Mouse (Mus musculus) liver, embryonic 13.5 days (tissue): ENCODE measurements around the gene Pwp2. TPM values are rescaled to one million over a fixed set of nuclear protein-coding genes. Genes with fewer than 3 reads are reported as not detected.

ENCODE experiments used
- ATAC-seq: fragments of 200-750 bp; cut with Nextera tagmentation; 2 replicates; pipeline ENCODE4 v1.8.0; 2017; ENCODE audit warnings: low read depth, mild to moderate bottlenecking, moderate number of reproducible peaks, moderate library complexity
- DNase-seq: peaks from one replicate; pipeline ENCODE4 v3.0.0; 2022
- H3K27ac ChIP-seq: fragments of 300-500 bp; sonication (generic); 2 replicates; pipeline ENCODE4 v1.5.1; 2015; ENCODE audit warnings: moderate library complexity, mild to moderate bottlenecking, inconsistent platforms
- H3K27me3 ChIP-seq: fragments of 300-500 bp; sonication (generic); 2 replicates; pipeline ENCODE4 v1.6.1; 2015; ENCODE audit warnings: mild to moderate bottlenecking, inconsistent platforms
- H3K36me3 ChIP-seq: fragments of 300-500 bp; sonication (generic); 2 replicates; pipeline ENCODE4 v1.6.1; 2015; ENCODE audit warnings: mild to moderate bottlenecking, inconsistent platforms
- H3K4me1 ChIP-seq: fragments of 300-500 bp; sonication (generic); replicated peaks from 2 replicates; pipeline ENCODE4 v1.6.1; 2015; ENCODE audit warnings: inconsistent platforms
- H3K4me2 ChIP-seq: fragments of 300-500 bp; sonication (generic); 2 replicates; pipeline ENCODE4 v1.6.1; 2015; ENCODE audit warnings: inconsistent platforms, mild to moderate bottlenecking, moderate library complexity
- H3K4me3 ChIP-seq: fragments of 300-500 bp; sonication (generic); replicated peaks from 2 replicates; pipeline ENCODE4 v1.5.1; 2015; ENCODE audit warnings: mild to moderate bottlenecking, inconsistent platforms
- H3K9ac ChIP-seq: fragments of 300-500 bp; sonication (generic); 2 replicates; pipeline ENCODE4 v1.6.1; 2015; ENCODE audit warnings: mild to moderate bottlenecking, inconsistent platforms
- H3K9me3 ChIP-seq: fragments of 300-500 bp; sonication (generic); replicated peaks from 2 replicates; pipeline ENCODE4 v1.6.1; 2016; ENCODE audit warnings: inconsistent platforms
- WGBS: fragments of 180-500 bp; shearing (Covaris S2); methylation state at CpG from one replicate; pipeline ENCODE4 v1.1.7; 2015; ENCODE audit not compliant: insufficient replicate concordance; 5-methylcytosine and 5-hydroxymethylcytosine counted together
- polyA plus RNA-seq: library from polyadenylated mRNA; unstranded; fragments of >200 nt; fragmentation: Nextera tagmentation; extraction: Ambion mirVana; gene quantifications from 2 replicates; pipeline ENCODE4 v1.2.1, GENCODE M21; 2015

Pwp2 gene
- polyA plus RNA-seq, 1 experiment from 2014 or later, result 16.6 TPM

- Histone ChIP-seq H3K27ac (no peak overlapping the region), H3K4me1 (peaks cover 34% of the 10 kb centered on the region), H3K27me3 (no peaks in the 10 kb centered on the region), H3K4me2 (no peak overlapping the region), H3K4me3 (no peak overlapping the region), H3K36me3 (no peaks in the 10 kb centered on the region), H3K9ac (no peak overlapping the region), H3K9me3 (no peaks in the 10 kb centered on the region)
- DNase-seq (no peak), ATAC-seq (no peak)
- WGBS, result 56% methylated on average over 11 of the region's 11 CpGs
Measured at GRCm38 (mm10) chr10:78139572-78140250, 45.2 kb downstream of the Pwp2 start.

- H3K36me3 ChIP-seq, result no peaks in the 10 kb centered on the region
- WGBS, result 45% methylated on average over 14 of the region's 14 CpGs
- ATAC-seq (no peak), DNase-seq (no peak)
- H3K4me3 ChIP-seq, result no peak overlapping the region
- peaks cover 38% of the 10 kb centered on the region for H3K4me1 ChIP-seq
- H3K4me2 ChIP-seq, result no peak overlapping the region
- H3K9ac ChIP-seq, result no peak overlapping the region
- no peaks in the 10 kb centered on the region for H3K27me3 ChIP-seq
- H3K9me3 ChIP-seq, result no peaks in the 10 kb centered on the region
- peak overlapping the region; percentile 6; the same call in 1 of the 2 replicates for H3K27ac ChIP-seq
Measured at GRCm38 (mm10) chr10:78138812-78139523, 46.0 kb downstream of the Pwp2 start.

GRCm38 (mm10) chr10:78137191-78137590, 47.8 kb downstream of the Pwp2 start:
- Histone ChIP-seq H3K36me3 (no peaks in the 10 kb centered on the region), H3K4me3 (no peak overlapping the region), H3K27ac (no peak overlapping the region), H3K9me3 (no peaks in the 10 kb centered on the region), H3K9ac (no peak overlapping the region), H3K4me2 (no peak overlapping the region), H3K27me3 (no peaks in the 10 kb centered on the region), H3K4me1 (peaks cover 40% of the 10 kb centered on the region)
- DNase-seq, result no peak
- no peak for ATAC-seq
- WGBS, result 46% methylated on average over 3 of the region's 3 CpGs

GRCm38 (mm10) chr10:78135947-78136346, 49.0 kb downstream of the Pwp2 start:
- H3K36me3 ChIP-seq, result no peaks in the 10 kb centered on the region
- no peak for DNase-seq
- H3K27ac ChIP-seq, result peak overlapping the region; percentile 61
- no peak overlapping the region for H3K4me3 ChIP-seq
- H3K9ac ChIP-seq, result no peak overlapping the region
- H3K4me1 ChIP-seq, result peaks cover 40% of the 10 kb centered on the region
- no peak overlapping the region for H3K4me2 ChIP-seq
- H3K27me3 ChIP-seq, result no peaks in the 10 kb centered on the region
- 54% methylated on average over 5 of the region's 5 CpGs for WGBS
- H3K9me3 ChIP-seq, result no peaks in the 10 kb centered on the region
- peak; percentile 22; the same call in 1 of the 2 replicates for ATAC-seq

- Histone ChIP-seq H3K36me3 (no peaks in the 10 kb centered on the region), H3K4me2 (peak overlapping the region; percentile 12; the same call in 1 of the 2 replicates), H3K4me3 (no peak overlapping the region), H3K27me3 (no peaks in the 10 kb centered on the region), H3K9me3 (no peaks in the 10 kb centered on the region), H3K9ac (no peak overlapping the region), H3K27ac (peak overlapping the region; percentile 69), H3K4me1 (peaks cover 33% of the 10 kb centered on the region)
- WGBS, result 16% methylated on average over 14 of the region's 14 CpGs
- ATAC-seq (peak; percentile 59), DNase-seq (no peak)
Measured at GRCm38 (mm10) chr10:78134975-78135798, 49.8 kb downstream of the Pwp2 start.

GRCm38 (mm10) chr10:78134400-78134799, 50.5 kb downstream of the Pwp2 start:
- Histone ChIP-seq H3K4me1 (peaks cover 33% of the 10 kb centered on the region), H3K4me3 (no peak overlapping the region), H3K27me3 (no peaks in the 10 kb centered on the region), H3K36me3 (no peaks in the 10 kb centered on the region), H3K9ac (no peak overlapping the region), H3K27ac (peak overlapping the region; percentile 69), H3K4me2 (0 out of 2 replicates have a peak overlapping the region, but pooled peaks have one; percentile 12), H3K9me3 (no peaks in the 10 kb centered on the region)
- 16% methylated on average over 4 of the region's 4 CpGs for WGBS
- DNase-seq, result no peak
- no peak for ATAC-seq

- H3K4me3 ChIP-seq, result no peak overlapping the region
- WGBS, result 51% methylated on average over 4 of the region's 4 CpGs
Measured at GRCm38 (mm10) chr10:78129998-78130397, 55.0 kb downstream of the Pwp2 start.

GRCm38 (mm10) chr10:78129423-78129822, 55.5 kb downstream of the Pwp2 start:
- no peaks in the 10 kb centered on the region for H3K9me3 ChIP-seq
- 50% methylated on average over 11 of the region's 11 CpGs for WGBS
- H3K36me3 ChIP-seq, result no peaks in the 10 kb centered on the region
- no peak overlapping the region for H3K4me3 ChIP-seq
- no peak overlapping the region for H3K27ac ChIP-seq
- no peaks in the 10 kb centered on the region for H3K27me3 ChIP-seq
- peaks cover 8% of the 10 kb centered on the region for H3K4me1 ChIP-seq
- no peak for ATAC-seq
- no peak overlapping the region for H3K9ac ChIP-seq
- no peak for DNase-seq
- no peak overlapping the region for H3K4me2 ChIP-seq

More at GRCm38 (mm10) chr10:78129998-78130397, 55.0 kb downstream of the Pwp2 start:
- ATAC-seq, result no peak
- Histone ChIP-seq H3K36me3 (no peaks in the 10 kb centered on the region), H3K27me3 (no peaks in the 10 kb centered on the region), H3K4me1 (peaks cover 13% of the 10 kb centered on the region), H3K9me3 (no peaks in the 10 kb centered on the region), H3K9ac (no peak overlapping the region), H3K27ac (no peak overlapping the region), H3K4me2 (no peak overlapping the region)
- no peak for DNase-seq

GRCm38 (mm10) chr10:78128647-78129046, 56.3 kb downstream of the Pwp2 start:
- H3K9me3 ChIP-seq, result no peaks in the 10 kb centered on the region
- WGBS, result 57% methylated on average over 2 of the region's 2 CpGs
- no peak overlapping the region for H3K4me3 ChIP-seq
- H3K27me3 ChIP-seq, result no peaks in the 10 kb centered on the region
- no peak overlapping the region for H3K27ac ChIP-seq
- H3K4me2 ChIP-seq, result no peak overlapping the region
- no peaks in the 10 kb centered on the region for H3K36me3 ChIP-seq
- no peak overlapping the region for H3K9ac ChIP-seq
- H3K4me1 ChIP-seq, result peaks cover 6% of the 10 kb centered on the region
- ATAC-seq (no peak), DNase-seq (no peak)

GRCm38 (mm10) chr10:78127931-78128330, 57.0 kb downstream of the Pwp2 start:
- Histone ChIP-seq H3K27ac (no peak overlapping the region), H3K9ac (no peak overlapping the region), H3K4me3 (no peak overlapping the region), H3K4me1 (peaks cover 6% of the 10 kb centered on the region), H3K36me3 (no peaks in the 10 kb centered on the region), H3K4me2 (no peak overlapping the region), H3K9me3 (no peaks in the 10 kb centered on the region), H3K27me3 (no peaks in the 10 kb centered on the region)
- ATAC-seq (no peak), DNase-seq (no peak)
- WGBS, result 36% methylated on average over 1 of the region's 1 CpGs
